ENCODE assay signal across 8 mouse cellular contexts in the genomic region with DNA sequence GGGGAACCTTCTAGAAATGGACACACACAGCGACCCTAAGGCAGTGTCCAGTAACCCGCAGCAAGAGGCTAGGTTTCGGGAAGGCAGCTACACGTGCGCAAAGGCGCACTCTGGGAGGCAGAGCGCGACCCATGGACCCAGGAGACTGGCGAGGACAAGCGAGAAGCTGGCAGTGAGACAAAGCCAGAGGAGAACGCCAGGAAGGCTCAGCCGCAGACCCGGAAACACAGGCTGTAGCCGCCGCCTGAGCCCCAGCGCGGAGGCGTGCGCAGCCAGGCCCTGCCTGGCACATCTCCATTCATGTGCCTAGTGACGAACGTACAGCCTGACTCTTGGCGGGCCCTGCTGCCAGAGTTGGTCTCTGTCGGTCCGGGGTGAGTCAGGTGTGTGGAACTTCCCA. TPM values are rescaled to one million over a fixed set of nuclear protein-coding genes. Genes with fewer than 3 reads are reported as not detected.
A peak's percentile ranks its signal among the peaks of the same experiment; 100 is the strongest.
DNase-seq lines count a peak whose midpoint lies in the region; ATAC-seq and TF ChIP-seq lines count a peak whose summit lies in the region.

No protein-coding gene starts in this region.

- no peaks in the 10 kb centered on the region for H3K36me3 ChIP-seq in lung, embryonic 15.5 days
- H3K36me3 ChIP-seq in small intestine, adult 2 months (ENCODE audit: control insufficient read depth, insufficient read depth, low read length), result no peaks in the 10 kb centered on the region

- H3K4me2 ChIP-seq in lung, embryonic 15.5 days, result peak overlapping the region; percentile 73

- peaks cover 84% of the 10 kb centered on the region for H3K27me3 ChIP-seq in lung, embryonic 15.5 days
- H3K27me3 ChIP-seq in small intestine, adult 2 months (ENCODE audit: control insufficient read depth, insufficient read depth, low read length), result peaks cover 9% of the 10 kb centered on the region; the same call in 1 of the 2 replicates

- WGBS in lung, embryonic 15.5 days, result 8% methylated on average over 24 of the region's 24 CpGs
- WGBS in small intestine, adult 2 months, result 16% methylated on average over 24 of the region's 24 CpGs

- TF ChIP-seq CTCF in small intestine, adult 2 months (IDR thresholded peaks at IDR 0.05; ENCODE audit: extremely low read depth, insufficient read length, insufficient replicate concordance, low read depth, low read length), result no peak

- H3K4me3 ChIP-seq in brown adipose tissue, adult 24 weeks (ENCODE audit: insufficient read depth, low read depth, low read length), result peak overlapping the region; percentile 42
- peak overlapping the region; percentile 65 for H3K4me3 ChIP-seq in lung, embryonic 15.5 days
- peak overlapping the region; percentile 53 for H3K4me3 ChIP-seq in small intestine, adult 2 months (ENCODE audit: low read depth, low read length)

- H3K4me1 ChIP-seq in brown adipose tissue, adult 24 weeks (ENCODE audit: control insufficient read depth, insufficient read depth, insufficient read length, low read length), result peaks cover 5% of the 10 kb centered on the region; the same call in 1 of the 2 replicates
- peaks cover 58% of the 10 kb centered on the region for H3K4me1 ChIP-seq in lung, embryonic 15.5 days
- H3K4me1 ChIP-seq in small intestine, adult 2 months (ENCODE audit: control insufficient read depth, insufficient read depth, insufficient read length, low read length), result peaks cover 20% of the 10 kb centered on the region

- no peak overlapping the region for H3K27ac ChIP-seq in brown adipose tissue, adult 24 weeks (replicated peaks; ENCODE audit: low read depth, low read length)
- peak overlapping the region; percentile 92 for H3K27ac ChIP-seq in lung, embryonic 15.5 days
- H3K27ac ChIP-seq in small intestine, adult 2 months (ENCODE audit: insufficient read depth, low read depth, low read length), result 0 out of 2 replicates have a peak overlapping the region, but pooled peaks have one; percentile 3

- 0 out of 2 replicates have a peak overlapping the region, but pooled peaks have one; percentile 24 for H3K9ac ChIP-seq in lung, embryonic 15.5 days

- ATAC-seq in lung, embryonic 15.5 days (ENCODE audit: borderline replicate concordance, extremely low read depth, low FRiP score, low TSS enrichment), result no peak

- no peaks in the 10 kb centered on the region for H3K9me3 ChIP-seq in lung, embryonic 15.5 days

- DNase-seq in spleen, adult 18-20 months, result peak; percentile 8 to 16
- DNase-seq in spleen, postnatal 14 days (ENCODE audit: low spot score in 2 of 2), result no peak
- peak; percentile 64 to 72 for DNase-seq in heart, adult 9 months (ENCODE audit: low spot score in 2 of 2)
- peak; percentile 68 for DNase-seq in kidney, adult 11 months
- no peak for DNase-seq in urinary bladder, adult 18-20 months (ENCODE audit: low spot score in 2 of 2)

- TF ChIP-seq POLR2A in small intestine, adult 2 months (IDR thresholded peaks at IDR 0.05; ENCODE audit: low read depth, low read length), result no peak

RNA-seq across cellular contexts. Expression of gene Bcor, which starts 30.9 kb away (rescaled TPM):
- 6.7 and 7.2 TPM in 2 replicates for polyA plus RNA-seq in brown adipose tissue, adult 24 weeks (2012; ENCODE audit: insufficient read depth, insufficient read length, missing spikeins)
- 20.1 and 20.8 TPM in 2 replicates for polyA plus RNA-seq in lung, embryonic 15.5 days (2015; fragmentation: Nextera tagmentation; extraction: Ambion mirVana)
- polyA plus RNA-seq in small intestine, adult 2 months (2012; rRNA removed), result 4.5 and 5.5 TPM in 2 replicates

Comparison
In these comparisons a context has a peak if more than half of its experiments do, and no peak if none do; other contexts are left out.
1. DNase-seq: peak in spleen, adult 18-20 months (2 of 2), heart, adult 9 months (2 of 2) and kidney, adult 11 months (single experiment); none in spleen, postnatal 14 days (0 of 2) and urinary bladder, adult 18-20 months (0 of 2).
2. Peak in every context shown above with its lines, with median percentiles within 50 percentile points of each other: H3K4me3 ChIP-seq.